Mouse (Mus musculus) hindbrain, embryonic 14.5 days (tissue): Measurements from ENCODE around the gene Dmbx1. TPM values are rescaled to one million over a fixed set of nuclear protein-coding genes. Genes with fewer than 3 reads are reported as not detected.
A peak's percentile ranks its signal among the peaks of the same experiment; 100 is the strongest.

ENCODE experiments used
- ATAC-seq: fragments of 200-750 bp; cut with Nextera tagmentation; 2 replicates; pipeline ENCODE4 v1.8.0; 2017; ENCODE audit warnings: moderate number of reproducible peaks, mild to moderate bottlenecking, moderate TSS enrichment, moderate library complexity; ENCODE audit not compliant: low FRiP score
- DNase-seq: peaks from one replicate; pipeline ENCODE4 v3.0.0-alpha.2; 2015; ENCODE audit warnings: low spot score
- H3K27ac ChIP-seq: fragments of 300-500 bp; sonication (generic); 2 replicates; pipeline ENCODE4 v1.5.1; 2014; ENCODE audit warnings: mild to moderate bottlenecking, moderate library complexity
- H3K27me3 ChIP-seq: fragments of 300-500 bp; sonication (generic); 2 replicates; pipeline ENCODE4 v1.6.1; 2014; ENCODE audit warnings: mild to moderate bottlenecking, low read length, mixed read lengths; ENCODE audit not compliant: control insufficient read depth, insufficient read depth
- H3K36me3 ChIP-seq: fragments of 300-500 bp; sonication (generic); replicated peaks from 2 replicates; pipeline ENCODE4 v1.6.1; 2014; ENCODE audit not compliant: control insufficient read depth, insufficient read depth
- H3K4me1 ChIP-seq: fragments of 300-500 bp; sonication (generic); replicated peaks from 2 replicates; pipeline ENCODE4 v1.6.1; 2014; ENCODE audit warnings: antibody characterized with exemption, low read length, mixed read lengths; ENCODE audit not compliant: control insufficient read depth, insufficient read depth
- H3K4me2 ChIP-seq: fragments of 300-500 bp; sonication (generic); replicated peaks from 2 replicates; pipeline ENCODE4 v1.6.1; 2014; ENCODE audit warnings: mild to moderate bottlenecking, moderate library complexity
- H3K4me3 ChIP-seq: fragments of 300-500 bp; sonication (generic); replicated peaks from 2 replicates; pipeline ENCODE4 v1.5.1; 2014; ENCODE audit warnings: mild to moderate bottlenecking, low read length
- H3K9ac ChIP-seq: fragments of 300-500 bp; sonication (generic); 2 replicates; pipeline ENCODE4 v1.6.1; 2014
- H3K9me3 ChIP-seq: fragments of 300-500 bp; sonication (generic); 2 replicates; pipeline ENCODE4 v1.6.1; 2016; ENCODE audit warnings: low read length; ENCODE audit not compliant: control insufficient read depth
- WGBS: fragments of 180-500 bp; shearing (Covaris S2); extraction: QIAGEN DNeasy Blood & Tissue Kit; methylation state at CpG from one replicate; pipeline ENCODE4 v1.1.7; 2014; 5-methylcytosine and 5-hydroxymethylcytosine counted together
- polyA plus RNA-seq: library from polyadenylated mRNA; unstranded; fragments of >200 nt; fragmentation: Nextera tagmentation; extraction: Ambion mirVana; gene quantifications from 2 replicates; pipeline ENCODE4 v1.2.1, GENCODE M21; 2014

Dmbx1 gene
- polyA plus RNA-seq, 1 experiment from 2014 or later = 2.7 TPM

DNA sequence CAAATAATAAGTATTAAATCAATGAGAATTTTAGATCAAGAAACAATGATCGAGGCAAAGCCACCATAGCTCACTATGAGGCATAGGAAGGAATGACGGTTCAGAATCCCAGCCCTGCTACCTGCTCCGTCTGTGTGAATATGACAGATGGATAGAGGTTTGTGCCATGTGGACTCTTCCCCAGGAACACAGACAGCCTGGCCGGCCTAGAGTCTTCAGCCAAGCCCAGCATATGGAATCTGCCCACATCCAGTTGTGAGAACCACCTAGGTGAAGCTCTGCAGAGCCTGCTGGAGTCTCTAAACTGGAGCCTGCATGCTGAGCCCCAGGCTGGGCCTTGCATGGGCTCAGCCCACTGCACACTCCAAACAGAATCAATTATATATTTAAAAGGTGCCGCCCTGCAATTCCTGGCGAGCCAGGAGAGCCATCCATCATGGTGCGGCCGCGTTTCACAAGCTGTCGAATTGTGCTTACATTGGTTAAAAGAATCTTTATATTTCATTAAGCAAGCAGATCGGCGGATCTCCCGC is 8.1 kb downstream of the Dmbx1 start:
- 43% methylated on average over 13 of the region's 13 CpGs for WGBS
- H3K27me3 ChIP-seq = peaks cover 81% of the 10 kb centered on the region
- no peaks in the 10 kb centered on the region for H3K36me3 ChIP-seq
- no peak for DNase-seq
- no peaks in the 10 kb centered on the region for H3K9me3 ChIP-seq
- no peak overlapping the region for H3K4me2 ChIP-seq
- H3K4me1 ChIP-seq = peaks cover 5% of the 10 kb centered on the region; the same call in 1 of the 2 replicates
- no peak overlapping the region for H3K4me3 ChIP-seq
- ATAC-seq = 0 out of 2 replicates have a peak, but pooled peaks have one; percentile 22
- no peak overlapping the region for H3K9ac ChIP-seq
- H3K27ac ChIP-seq = no peak overlapping the region

DNA sequence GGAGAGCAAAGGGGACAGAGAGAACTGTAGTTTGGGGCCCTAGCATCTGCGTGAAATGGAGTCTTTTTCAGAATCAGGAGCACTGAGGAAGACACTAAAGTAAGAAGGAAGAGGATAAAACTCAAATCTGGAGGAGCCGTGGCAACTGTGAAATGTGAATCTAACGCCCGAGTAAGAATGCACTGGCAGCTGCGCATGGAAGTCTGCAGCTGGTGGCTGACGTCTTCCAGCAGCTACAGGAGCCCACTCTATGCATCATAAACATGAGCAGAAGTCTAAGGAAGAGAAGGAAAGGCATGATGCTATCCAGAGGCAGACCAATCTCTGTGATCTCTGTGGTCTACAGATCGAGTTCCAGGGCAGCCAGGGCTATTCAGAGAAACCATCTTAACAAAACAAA is 12.1 kb downstream of the Dmbx1 start:
- 73% methylated on average over 7 of the region's 7 CpGs for WGBS
- Histone ChIP-seq H3K4me2 (no peak overlapping the region), H3K4me3 (no peak overlapping the region), H3K9me3 (no peaks in the 10 kb centered on the region), H3K4me1 (peaks cover 5% of the 10 kb centered on the region; the same call in 1 of the 2 replicates), H3K27me3 (peaks cover 52% of the 10 kb centered on the region), H3K9ac (no peak overlapping the region), H3K27ac (no peak overlapping the region), H3K36me3 (no peaks in the 10 kb centered on the region)
- DNase-seq (no peak), ATAC-seq (no peak)

DNA sequence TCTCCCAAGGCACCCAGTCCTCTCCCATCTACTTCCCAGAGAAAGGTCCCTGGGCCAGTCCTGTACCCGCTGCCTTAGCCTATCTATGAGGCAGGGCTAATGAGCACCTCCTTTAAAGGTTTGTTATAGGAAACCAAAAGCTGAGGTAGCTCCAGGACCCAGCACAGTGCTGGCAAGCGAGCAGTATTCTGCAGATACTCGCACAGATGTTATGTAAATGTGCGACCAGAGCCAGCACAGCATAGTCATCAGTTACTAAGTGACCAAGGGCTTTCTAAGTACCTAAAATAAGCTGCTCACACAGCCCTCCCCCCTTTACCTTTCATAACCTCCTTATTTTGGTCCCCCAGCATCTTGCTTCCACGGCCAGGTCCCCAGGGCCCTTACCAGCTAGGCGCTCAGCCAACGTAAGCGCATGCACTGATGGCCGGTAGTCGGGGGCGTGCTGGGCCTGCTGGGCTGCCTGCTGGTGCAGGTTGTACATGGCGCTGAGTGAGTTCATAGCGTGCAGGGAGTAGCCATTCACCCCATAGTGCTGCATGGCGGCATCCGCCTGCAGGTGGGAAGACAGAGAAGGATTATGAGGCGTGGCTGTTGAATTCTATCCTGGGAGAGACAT is 16.4 kb downstream of the Dmbx1 start:
- peaks cover 16% of the 10 kb centered on the region; the same call in 1 of the 2 replicates for H3K27me3 ChIP-seq
- no peak overlapping the region for H3K4me3 ChIP-seq
- WGBS = 63% methylated on average over 16 of the region's 16 CpGs
- H3K4me2 ChIP-seq = no peak overlapping the region
- H3K36me3 ChIP-seq = no peaks in the 10 kb centered on the region
- H3K9me3 ChIP-seq = no peaks in the 10 kb centered on the region
- ATAC-seq = no peak
- DNase-seq = no peak
- no peak overlapping the region for H3K9ac ChIP-seq
- no peak overlapping the region for H3K27ac ChIP-seq
- H3K4me1 ChIP-seq = no peaks in the 10 kb centered on the region

DNA sequence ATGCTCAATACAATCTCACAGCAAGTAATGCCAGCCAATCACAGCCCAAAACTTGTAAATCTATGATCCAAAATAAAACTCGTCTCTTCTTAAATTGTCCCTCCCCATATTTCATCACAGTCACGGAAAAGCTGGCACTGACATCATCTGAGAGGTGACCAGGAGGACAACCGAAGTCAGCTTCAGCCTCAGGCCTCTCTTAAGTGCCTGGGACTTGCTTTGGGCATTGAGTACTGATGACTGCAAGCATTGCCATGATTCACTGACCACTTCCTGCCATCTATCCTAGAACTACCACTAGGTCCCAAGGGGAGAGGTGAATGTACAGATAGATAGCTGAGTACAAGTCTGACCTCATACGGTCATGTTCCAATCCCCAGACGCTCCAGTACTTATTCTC is 17.0 kb downstream of the Dmbx1 start:
- no peak overlapping the region for H3K4me2 ChIP-seq
- H3K9ac ChIP-seq = no peak overlapping the region
- no peak overlapping the region for H3K4me3 ChIP-seq
- H3K36me3 ChIP-seq = no peaks in the 10 kb centered on the region
- H3K27me3 ChIP-seq = peaks cover 16% of the 10 kb centered on the region
- H3K4me1 ChIP-seq = no peaks in the 10 kb centered on the region
- no peak for ATAC-seq
- no peak for DNase-seq
- WGBS = 90% methylated on average over 5 of the region's 5 CpGs
- H3K27ac ChIP-seq = no peak overlapping the region
- H3K9me3 ChIP-seq = no peaks in the 10 kb centered on the region

DNA sequence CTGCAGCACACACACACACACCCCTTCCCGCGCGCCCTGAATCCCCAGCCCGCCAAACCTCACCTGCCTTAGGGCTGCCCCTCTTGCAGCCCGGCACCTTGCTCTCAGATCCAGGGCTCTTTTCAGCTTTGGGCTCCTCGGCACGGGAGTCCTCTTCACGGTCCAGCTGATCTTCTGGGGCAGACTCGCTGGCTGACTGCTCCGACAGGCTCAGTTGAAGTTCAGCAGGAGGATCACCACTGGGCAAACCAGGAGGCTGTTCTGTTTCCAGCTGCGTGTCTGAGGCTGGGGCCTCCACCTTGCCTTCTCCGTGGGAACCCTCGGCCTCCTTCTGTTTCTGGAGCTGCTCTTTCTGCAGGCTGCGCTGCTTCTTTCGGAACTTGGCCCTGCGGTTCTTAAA is 19.8 kb downstream of the Dmbx1 start:
- no peaks in the 10 kb centered on the region for H3K36me3 ChIP-seq
- no peak overlapping the region for H3K9ac ChIP-seq
- peaks cover 18% of the 10 kb centered on the region for H3K27me3 ChIP-seq
- H3K27ac ChIP-seq = no peak overlapping the region
- ATAC-seq (no peak), DNase-seq (no peak)
- 73% methylated on average over 16 of the region's 16 CpGs for WGBS
- no peaks in the 10 kb centered on the region for H3K9me3 ChIP-seq
- no peak overlapping the region for H3K4me3 ChIP-seq
- no peak overlapping the region for H3K4me2 ChIP-seq
- no peaks in the 10 kb centered on the region for H3K4me1 ChIP-seq

DNA sequence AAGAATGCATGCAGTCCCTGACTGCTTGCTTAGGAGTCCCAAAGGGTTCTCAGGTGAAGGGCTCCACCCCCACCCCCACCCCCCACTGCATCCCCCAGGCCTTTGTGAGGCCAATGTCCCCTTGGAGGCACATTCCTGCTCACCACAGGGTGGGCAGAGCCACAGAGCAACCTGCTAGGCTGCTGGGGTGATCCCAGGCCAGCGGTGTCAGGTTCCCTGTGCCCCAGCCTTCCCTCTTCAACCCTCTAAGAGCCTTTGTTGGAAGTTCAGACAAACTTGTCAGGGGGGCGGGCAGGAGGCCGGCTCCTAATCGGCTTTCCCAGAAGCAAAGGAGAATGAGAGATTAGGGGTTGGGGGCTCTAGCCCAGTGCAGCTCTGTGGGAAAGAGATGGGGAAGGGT is 28.1 kb downstream of the Dmbx1 start:
- Histone ChIP-seq H3K9me3 (no peaks in the 10 kb centered on the region), H3K36me3 (no peaks in the 10 kb centered on the region), H3K4me2 (no peak overlapping the region), H3K9ac (no peak overlapping the region), H3K27me3 (peaks cover 38% of the 10 kb centered on the region), H3K4me1 (no peaks in the 10 kb centered on the region), H3K4me3 (no peak overlapping the region), H3K27ac (no peak overlapping the region)
- WGBS = 7% methylated on average over 4 of the region's 4 CpGs
- no peak for ATAC-seq
- DNase-seq = no peak

DNA sequence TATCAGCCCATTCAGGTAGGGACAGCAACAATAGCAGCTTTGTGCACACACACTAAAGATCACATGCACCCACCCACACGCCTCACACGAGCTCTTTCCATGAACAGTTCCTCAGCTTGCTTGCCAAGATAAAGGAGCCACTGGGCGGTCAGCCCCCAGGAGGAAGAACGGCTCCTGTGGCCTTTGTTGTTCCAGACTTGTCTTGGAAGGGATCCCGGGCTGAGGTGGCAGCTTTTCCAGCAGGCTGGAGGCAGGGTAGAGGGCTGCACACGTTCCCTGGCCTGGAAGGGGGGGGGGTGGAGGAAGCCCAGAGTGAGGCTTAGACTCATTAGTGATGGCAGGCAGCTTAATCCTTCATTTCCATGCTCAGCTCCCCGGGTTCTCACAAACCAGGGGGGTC is 31.1 kb downstream of the Dmbx1 start:
- Histone ChIP-seq H3K27me3 (peaks cover 53% of the 10 kb centered on the region), H3K9ac (no peak overlapping the region), H3K4me2 (no peak overlapping the region), H3K36me3 (no peaks in the 10 kb centered on the region), H3K4me1 (peaks cover 13% of the 10 kb centered on the region; the same call in 1 of the 2 replicates), H3K4me3 (no peak overlapping the region), H3K27ac (no peak overlapping the region), H3K9me3 (no peaks in the 10 kb centered on the region)
- peak; percentile 54; the same call in 1 of the 2 replicates for ATAC-seq
- DNase-seq = no peak
- 12% methylated on average over 7 of the region's 7 CpGs for WGBS

DNA sequence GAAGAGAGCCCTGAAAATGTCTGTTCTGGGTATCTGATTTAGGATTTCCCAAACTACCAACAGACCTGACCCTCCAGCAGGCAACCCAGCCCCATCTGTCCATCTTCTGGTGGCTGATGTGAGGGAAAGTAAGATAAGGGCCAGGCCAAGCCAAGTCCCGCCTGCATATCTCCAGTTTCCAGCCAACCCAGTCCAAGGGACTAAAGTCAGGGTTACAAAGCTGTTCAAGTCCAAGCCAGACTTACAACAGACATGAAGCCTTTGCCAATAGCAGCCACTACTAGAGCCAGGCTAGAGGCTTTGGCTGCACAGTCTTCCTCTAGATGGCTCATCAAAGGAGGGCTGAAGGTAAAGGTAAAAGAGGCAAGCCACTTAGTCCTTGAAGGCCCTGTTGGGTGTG is 31.7 kb downstream of the Dmbx1 start:
- peaks cover 13% of the 10 kb centered on the region; the same call in 1 of the 2 replicates for H3K4me1 ChIP-seq
- ATAC-seq = no peak
- no peaks in the 10 kb centered on the region for H3K9me3 ChIP-seq
- H3K27me3 ChIP-seq = peaks cover 53% of the 10 kb centered on the region
- no peaks in the 10 kb centered on the region for H3K36me3 ChIP-seq
- no peak overlapping the region for H3K4me3 ChIP-seq
- H3K27ac ChIP-seq = no peak overlapping the region
- H3K9ac ChIP-seq = no peak overlapping the region
- WGBS = 85% methylated on average over 1 of the region's 1 CpGs
- no peak overlapping the region for H3K4me2 ChIP-seq
- DNase-seq = no peak

DNA sequence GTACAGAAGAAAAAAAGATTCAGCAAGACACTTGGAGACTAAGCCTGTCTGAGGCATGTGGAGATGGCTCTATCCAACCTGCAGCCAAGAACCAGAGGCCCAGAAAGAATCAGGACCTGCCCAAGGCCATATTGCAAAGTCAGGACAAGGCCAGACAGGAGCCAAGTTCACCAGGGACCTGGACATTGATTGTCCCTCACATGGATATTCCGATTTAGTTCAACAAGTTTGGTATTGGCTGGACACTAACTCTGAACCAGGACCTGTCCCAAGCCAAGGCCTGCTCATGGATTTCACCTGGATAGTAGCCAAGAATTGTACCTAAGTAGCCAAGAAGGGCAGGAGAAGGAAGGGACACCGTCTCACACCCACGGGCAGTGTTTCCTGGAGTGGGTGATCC is 32.9 kb downstream of the Dmbx1 start:
- H3K27ac ChIP-seq = no peak overlapping the region
- H3K4me1 ChIP-seq = peaks cover 13% of the 10 kb centered on the region; the same call in 1 of the 2 replicates
- peaks cover 51% of the 10 kb centered on the region for H3K27me3 ChIP-seq
- H3K4me3 ChIP-seq = no peak overlapping the region
- WGBS = 88% methylated on average over 3 of the region's 3 CpGs
- H3K9me3 ChIP-seq = no peaks in the 10 kb centered on the region
- H3K4me2 ChIP-seq = no peak overlapping the region
- H3K9ac ChIP-seq = no peak overlapping the region
- no peaks in the 10 kb centered on the region for H3K36me3 ChIP-seq
- ATAC-seq (no peak), DNase-seq (no peak)
